Mouse (Mus musculus) Patski (cell line): ENCODE data around the gene Cdkl1. TPM values are rescaled to one million over a fixed set of nuclear protein-coding genes. Genes with fewer than 3 reads are reported as not detected.
A peak's percentile ranks its signal among the peaks of the same experiment; 100 is the strongest.

ENCODE experiments used
- ATAC-seq: fragments of 100-300 bp; one replicate; pipeline ENCODE4 v1.8.0; 2021
- CTCF ChIA-PET: fragments of 350-600 bp; sonication (Branson Sonifier 250); formaldehyde crosslinking; loops from one replicate; lab custom pipeline; 2022; ENCODE audit warnings: inconsistent platforms; lab: Charles Lee
- POLR2A ChIA-PET: fragments of 350-600 bp; sonication (Branson Sonifier 250); formaldehyde crosslinking; loops from one replicate; lab custom pipeline; 2022; ENCODE audit warnings: antibody characterized with exemption, inconsistent platforms; lab: Charles Lee
- DNase-seq: peaks from one replicate; pipeline ENCODE4 v3.0.0-alpha.2; 2011; ENCODE audit warnings: low read depth, low spot score
- H3K27me3 ChIP-seq: fragments of 371-371 bp; one replicate; pipeline ENCODE4 v1.5.1; 2021
- CTCF ChIP-seq: fragments of 100-300 bp; IDR thresholded peaks from one replicate; pipeline ENCODE4 v1.5.1; 2021
- in situ Hi-C: fragments of 300-500 bp; cut with MboI; formaldehyde crosslinking; loops from 3 replicates; pipeline ENCODE4 v1.11.1; 2018; ENCODE audit warnings: low pct_unique_long_range_greater_than_20kb, mixed read lengths
- polyA plus RNA-seq: library from polyadenylated mRNA; unstranded; gene quantifications from one replicate; pipeline ENCODE4 v1.2.3, GENCODE M21; 2021

Cdkl1 gene
- polyA plus RNA-seq, 1 experiment from 2014 or later: 1.3 TPM

DNA sequence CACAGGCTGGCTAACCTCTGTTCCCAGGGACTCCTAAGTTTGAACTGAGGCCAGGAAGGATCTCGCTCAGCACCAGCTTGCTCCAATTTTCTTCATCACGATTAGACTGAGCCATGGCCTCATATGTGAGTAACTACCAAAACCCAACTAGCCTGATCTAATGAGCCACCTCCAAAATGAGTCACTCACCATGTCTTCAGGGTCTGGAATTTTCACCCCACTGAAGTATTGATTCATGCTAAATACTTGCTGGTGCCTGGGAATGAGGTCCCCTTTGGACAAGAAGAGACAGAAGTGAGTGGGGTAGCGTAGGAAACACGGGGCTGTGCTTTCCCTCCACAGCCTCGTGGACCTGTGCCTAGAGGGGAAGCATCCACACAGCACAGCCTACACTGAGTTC, 37.1 kb downstream of the Cdkl1 start:
- no peak for DNase-seq
- H3K27me3 ChIP-seq: no peaks in the 10 kb centered on the region
- TF ChIP-seq CTCF: no peak
- in situ Hi-C loops: no loop called here
- CTCF ChIA-PET: interaction anchor here (0.8 kb wide), 1 partner anchor 45 kb away, joined by 3 read pairs; no protein-coding TSS in a partner anchor
- ATAC-seq: peak; percentile 26
- POLR2A ChIA-PET: no interaction called here

DNA sequence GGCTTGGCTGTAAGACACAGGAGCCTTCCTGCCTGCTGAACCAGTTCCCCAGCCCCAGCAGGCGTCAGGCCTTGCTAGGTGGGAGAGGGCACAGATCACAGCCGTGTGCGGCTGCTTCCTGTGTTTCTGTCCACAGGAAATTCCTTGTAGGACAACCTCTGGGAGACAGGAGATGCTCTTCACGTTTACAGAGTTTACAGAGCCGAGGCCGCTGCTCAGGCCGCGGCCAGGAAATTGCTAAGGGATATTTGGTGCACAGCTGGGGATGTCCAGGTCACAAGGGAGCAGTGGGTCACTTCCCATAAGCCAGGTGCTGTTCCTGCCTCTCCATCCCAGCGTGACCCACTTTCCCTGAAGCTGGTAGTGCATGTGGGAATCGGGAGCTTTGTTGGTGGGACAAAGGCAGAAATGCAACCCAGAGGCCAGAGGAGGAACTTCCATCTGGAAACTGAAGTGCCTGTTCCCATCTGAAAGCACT, 39.2 kb downstream of the Cdkl1 start:
- TF ChIP-seq CTCF: no peak
- H3K27me3 ChIP-seq: no peaks in the 10 kb centered on the region
- ChIA-PET POLR2A (no interaction called here), CTCF (no interaction called here)
- no peak for ATAC-seq
- in situ Hi-C loops: no loop called here
- no peak for DNase-seq

DNA sequence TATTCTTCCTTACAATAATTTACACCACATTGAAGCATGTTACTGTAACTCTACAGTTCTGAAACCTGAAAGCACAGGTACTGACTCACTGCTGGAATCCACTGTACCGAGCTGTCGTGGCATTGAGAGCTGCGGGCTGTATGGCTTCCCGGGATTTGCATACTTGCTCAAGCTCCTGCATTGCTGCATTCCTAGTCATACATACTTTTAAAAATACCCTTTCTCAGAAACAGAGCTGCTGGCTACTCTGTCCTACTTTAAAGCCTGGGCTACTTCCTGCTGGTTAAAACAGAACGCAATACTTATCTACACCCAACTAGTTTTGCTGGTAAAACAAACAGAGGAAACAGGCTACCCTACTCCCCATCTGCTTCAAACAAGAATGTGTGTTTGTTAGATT, 46.9 kb downstream of the Cdkl1 start:
- no peak for TF ChIP-seq CTCF
- peak; percentile 76 for ATAC-seq
- DNase-seq: no peak
- ChIA-PET POLR2A (no interaction called here), CTCF (no interaction called here)
- H3K27me3 ChIP-seq: no peaks in the 10 kb centered on the region
- in situ Hi-C loops: loop anchor here (10.0 to 25.0 kb wide), 2 partner anchors 311 to 693 kb away; no protein-coding TSS in a partner anchor

DNA sequence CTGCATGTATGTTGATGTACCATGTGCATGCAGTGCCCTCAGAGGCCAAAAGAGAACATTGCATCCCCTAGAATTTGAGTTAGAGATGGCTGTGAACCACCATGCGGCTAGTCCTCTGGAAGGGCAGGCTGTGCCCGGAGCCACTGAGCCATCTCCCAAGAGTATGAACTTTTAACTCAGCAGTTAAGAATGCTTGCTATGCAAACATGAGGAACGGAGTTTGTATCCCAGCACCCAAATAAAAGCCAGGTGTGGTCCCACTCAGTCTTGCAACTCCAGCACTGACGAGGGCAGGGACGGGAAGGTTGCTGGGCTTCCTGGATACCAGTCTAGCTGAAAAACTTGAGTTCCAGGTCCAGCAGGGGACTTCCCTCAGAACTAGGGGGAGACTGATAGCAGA, 49.1 kb downstream of the Cdkl1 start:
- in situ Hi-C loops: loop anchor here (10.0 to 25.0 kb wide), 2 partner anchors 313 to 695 kb away; no protein-coding TSS in a partner anchor
- TF ChIP-seq CTCF: peak; percentile 35
- peak; percentile 51 for ATAC-seq
- no peak for DNase-seq
- CTCF ChIA-PET: no interaction called here
- POLR2A ChIA-PET: interaction anchor here (0.6 kb wide), 1 partner anchor 233 kb away, joined by 4 read pairs; no protein-coding TSS in a partner anchor
- no peaks in the 10 kb centered on the region for H3K27me3 ChIP-seq

DNA sequence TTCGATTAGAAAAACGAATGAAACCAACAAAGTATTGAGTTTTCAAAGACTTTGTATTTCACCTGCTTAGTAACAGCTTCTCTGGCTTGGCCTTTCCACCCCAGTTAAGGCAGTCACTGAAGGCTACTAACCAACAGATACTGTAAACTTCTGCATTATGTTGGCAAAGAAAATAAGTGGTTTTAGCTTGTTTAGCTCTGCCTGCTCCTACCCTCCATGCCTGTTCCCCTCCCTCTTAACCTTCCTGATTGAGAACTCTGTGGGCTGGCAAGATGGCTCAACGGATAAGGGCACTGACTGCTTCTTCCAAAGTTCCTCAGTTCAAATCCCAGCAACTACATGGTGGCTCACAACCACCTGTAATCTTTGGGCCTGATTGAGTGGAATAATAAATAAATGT, 57.1 kb downstream of the Cdkl1 start:
- ATAC-seq: no peak
- in situ Hi-C loops: loop anchor here (25.0 kb wide), 1 partner anchor 703 kb away; no protein-coding TSS in a partner anchor

DNA sequence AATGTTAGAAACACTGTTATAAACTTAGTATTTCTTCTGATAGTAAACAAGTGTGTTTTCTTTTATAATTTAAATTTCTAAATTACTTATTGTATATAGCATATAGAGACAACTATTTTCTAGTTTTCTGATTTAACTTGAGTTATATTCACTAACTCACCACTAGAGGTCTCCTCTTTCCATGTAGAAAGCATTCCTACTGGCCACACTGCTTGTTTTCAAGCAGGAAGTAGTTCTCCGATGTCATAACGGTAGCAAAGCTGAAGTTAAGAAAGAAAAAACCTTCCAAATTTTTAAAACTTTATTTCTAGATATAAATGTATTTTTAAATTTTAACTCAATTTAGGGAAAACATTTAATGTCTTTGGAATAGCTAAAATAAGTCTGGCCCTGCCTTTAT, 57.5 kb downstream of the Cdkl1 start:
- no peak for DNase-seq
- peak; percentile 48 for TF ChIP-seq CTCF
- ChIA-PET POLR2A (no interaction called here), CTCF (interaction anchor here (0.8 to 1.2 kb wide), 3 partner anchors 15 to 160 kb away, joined by 3 to 6 read pairs (median 3); partner anchors contain the start of gene Map4k5)
- no peak for ATAC-seq
- no peaks in the 10 kb centered on the region for H3K27me3 ChIP-seq
- in situ Hi-C loops: loop anchor here (25.0 kb wide), 1 partner anchor 704 kb away; no protein-coding TSS in a partner anchor

More for the DNA sequence above, 57.1 kb downstream of the Cdkl1 start:
- CTCF ChIA-PET: interaction anchor here (0.8 to 1.2 kb wide), 3 partner anchors 14 to 159 kb away, joined by 3 to 6 read pairs (median 3); partner anchors contain the start of gene Map4k5
- DNase-seq: no peak
- no peaks in the 10 kb centered on the region for H3K27me3 ChIP-seq
- TF ChIP-seq CTCF: no peak
- POLR2A ChIA-PET: no interaction called here

DNA sequence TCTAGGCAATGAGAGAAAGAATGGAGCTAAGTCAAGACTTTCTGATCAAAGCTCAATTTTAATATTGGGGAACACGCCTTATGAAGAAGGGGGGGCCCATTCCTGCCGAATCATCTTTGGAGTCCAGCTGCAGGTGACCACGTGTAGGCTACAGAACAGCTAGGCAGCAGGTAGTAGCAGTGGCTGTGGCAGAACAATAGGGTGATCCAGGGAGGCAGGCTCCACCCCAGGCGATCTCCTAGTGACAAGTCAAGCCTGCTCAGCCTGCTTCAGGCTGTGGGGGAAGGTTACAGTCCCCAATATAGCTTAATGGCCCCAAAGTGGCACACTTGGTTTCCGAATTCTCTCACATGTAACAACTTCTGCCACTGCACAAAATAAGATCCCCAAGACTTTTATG, 58.8 kb downstream of the Cdkl1 start:
- POLR2A ChIA-PET: no interaction called here
- DNase-seq (no peak), ATAC-seq (no peak)
- no peaks in the 10 kb centered on the region for H3K27me3 ChIP-seq
- CTCF ChIA-PET: no interaction called here
- in situ Hi-C loops: loop anchor here (25.0 kb wide), 1 partner anchor 705 kb away; no protein-coding TSS in a partner anchor
- TF ChIP-seq CTCF: no peak

DNA sequence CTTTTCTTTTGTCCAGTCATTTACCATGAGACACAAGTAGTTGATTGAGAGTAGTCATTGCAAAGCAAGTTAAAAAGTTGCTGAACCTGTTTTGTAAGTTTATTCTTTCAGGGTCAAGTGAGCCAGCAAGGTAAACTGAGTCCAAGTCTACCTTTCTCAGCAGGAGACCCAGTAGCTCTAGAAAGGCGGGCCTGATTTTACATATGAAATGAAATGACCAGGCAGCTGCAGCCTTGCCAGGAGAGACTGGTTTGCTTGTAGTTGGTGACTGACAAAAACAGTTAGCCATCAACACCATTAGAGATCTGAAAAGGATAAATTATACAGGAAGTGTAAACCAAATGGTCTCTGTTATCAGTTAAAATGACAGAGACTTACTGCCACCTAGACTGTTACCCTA, 60.8 kb downstream of the Cdkl1 start:
- POLR2A ChIA-PET: no interaction called here
- no peaks in the 10 kb centered on the region for H3K27me3 ChIP-seq
- TF ChIP-seq CTCF: no peak
- CTCF ChIA-PET: no interaction called here
- in situ Hi-C loops: loop anchor here (25.0 kb wide), 1 partner anchor 707 kb away; no protein-coding TSS in a partner anchor
- DNase-seq (no peak), ATAC-seq (no peak)

DNA sequence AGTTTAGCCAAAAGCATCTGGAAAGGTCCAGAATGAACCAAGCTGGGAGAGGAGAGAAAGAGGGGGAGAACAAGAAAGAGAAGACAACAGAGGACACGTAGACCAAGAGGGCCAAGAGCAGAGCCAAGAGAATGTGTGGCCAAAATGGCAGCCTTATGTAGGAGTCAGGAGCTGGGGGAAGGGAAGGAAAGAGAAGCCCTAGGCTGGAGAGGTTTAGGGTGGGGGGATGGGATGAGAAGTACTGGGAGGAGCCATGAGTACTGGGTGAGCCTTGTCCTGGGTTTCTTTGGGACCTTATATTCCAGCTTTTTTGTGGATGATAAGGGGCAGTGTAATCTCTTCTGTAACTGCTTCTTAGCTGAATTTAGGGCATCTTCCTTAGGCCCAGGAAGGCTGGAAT, 61.8 kb downstream of the Cdkl1 start:
- H3K27me3 ChIP-seq: no peaks in the 10 kb centered on the region
- TF ChIP-seq CTCF: no peak
- no peak for DNase-seq
- ATAC-seq: no peak
- ChIA-PET POLR2A (no interaction called here), CTCF (no interaction called here)
- in situ Hi-C loops: loop anchor here (25.0 kb wide), 1 partner anchor 708 kb away; no protein-coding TSS in a partner anchor

DNA sequence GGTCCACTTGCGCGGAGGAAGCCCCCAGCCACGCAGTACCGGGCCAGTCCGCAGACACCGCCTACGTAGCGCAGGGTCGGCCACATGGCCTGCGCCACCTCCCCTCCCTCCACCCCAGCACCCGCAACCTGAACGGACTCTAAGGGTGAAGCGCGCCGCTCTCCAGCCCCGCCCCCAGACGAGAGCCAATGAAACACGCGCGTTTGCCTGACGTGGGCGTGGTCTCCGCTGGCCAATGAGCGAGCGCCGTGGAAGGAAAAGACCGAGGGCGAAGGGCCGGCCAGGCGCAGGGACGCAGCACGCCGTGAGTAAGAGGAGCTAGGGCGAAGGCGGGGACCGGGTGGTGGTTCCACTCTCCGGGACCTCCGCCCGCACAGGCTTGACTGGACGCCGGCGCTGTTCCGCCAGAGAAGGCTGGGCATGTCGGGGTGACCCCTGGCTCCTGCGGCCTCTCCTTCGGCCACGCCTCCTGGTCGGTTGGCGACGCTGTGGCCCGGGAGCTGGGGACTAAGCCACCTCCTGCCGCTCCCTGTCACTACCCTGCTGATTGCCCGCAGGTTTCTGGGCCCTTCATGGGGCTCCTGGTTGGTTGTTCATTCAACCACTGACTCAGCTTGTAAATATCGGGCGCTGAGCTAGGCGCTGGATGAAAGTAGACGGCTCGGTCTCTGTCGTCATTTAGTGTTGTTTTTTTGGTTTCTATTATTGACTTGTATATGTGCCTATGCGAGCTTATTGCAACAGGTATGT, 66.2 kb downstream of the Cdkl1 start, which contains the start of the genes L2hgdh and Atp5s:
Gene L2hgdh (minus strand): TSS at position 163 of the 750 bp plus-strand sequence.
Gene Atp5s (plus strand): TSS at position 240 of the 750 bp plus-strand sequence.
- ChIA-PET POLR2A (no interaction called here), CTCF (no interaction called here)
- DNase-seq (peak; percentile 51), ATAC-seq (peak; percentile 93)
- in situ Hi-C loops: loop anchor here (25.0 kb wide), 1 partner anchor 712 kb away; no protein-coding TSS in a partner anchor
- no peaks in the 10 kb centered on the region for H3K27me3 ChIP-seq
- no peak for TF ChIP-seq CTCF
